Mouse (Mus musculus): ENCODE measurements around the gene Stap1. TPM values are rescaled to one million over a fixed set of nuclear protein-coding genes. Genes with fewer than 3 reads are reported as not detected.

Gene Stap1
- polyA plus RNA-seq (2015; fragmentation: Nextera tagmentation; extraction: Ambion mirVana), result 0.36 and 0.58 TPM in 2 replicates

GRCm38 (mm10) chr5:86071538-86071937 is at the start of gene Stap1:
Stap1 (plus strand) TSS chr5:86071746.

GRCm38 (mm10) chr5:86065101-86065875 is 6.3 kb upstream of the Stap1 start, which contains the start of gene Cenpc1:
Cenpc1 (minus strand) TSS chr5:86065583.

Other genes starting within 250 kb of the Stap1 start
- gene Cenpc1, start 6.2 kb upstream of the Stap1 start, polyA plus RNA-seq (2015; fragmentation: Nextera tagmentation; extraction: Ambion mirVana), result 27.1 and 27.9 TPM in 2 replicates
- gene Uba6, start 101.1 kb downstream of the Stap1 start, polyA plus RNA-seq (2015; fragmentation: Nextera tagmentation; extraction: Ambion mirVana), result 6.3 and 7.7 TPM in 2 replicates
- gene Gnrhr, start 126.2 kb downstream of the Stap1 start, polyA plus RNA-seq (2015; fragmentation: Nextera tagmentation; extraction: Ambion mirVana), result not detected in 2 replicates
- gene Tmprss11c, start 217.6 kb downstream of the Stap1 start, polyA plus RNA-seq (2015; fragmentation: Nextera tagmentation; extraction: Ambion mirVana), result 0.12 TPM in 1 of 2 replicates, not detected in the other

All from neural tube, postnatal 0 days (tissue).